Mouse (Mus musculus) CH12.LX (cell line): Measurements from ENCODE around the gene Iqgap1.

Experiments used
- CHD1 ChIP-seq: IDR thresholded peaks from 2 replicates; pipeline ENCODE4 v1.6.1; 2012; ENCODE audit warnings: low read depth, low read length, improper control_type of control experiment, inconsistent platforms
- CHD2 ChIP-seq: IDR thresholded peaks from 2 replicates; pipeline ENCODE4 v1.6.1; 2011; ENCODE audit warnings: low read length, improper control_type of control experiment
- ELF1 ChIP-seq: IDR thresholded peaks from 2 replicates; pipeline ENCODE4 v1.6.1; 2014; ENCODE audit warnings: low read depth, mild to moderate bottlenecking, inconsistent platforms, low read length, improper control_type of control experiment
- EP300 ChIP-seq: IDR thresholded peaks from 2 replicates; pipeline ENCODE4 v1.6.1; 2011; ENCODE audit warnings: low read length, improper control_type of control experiment
- ETS1 ChIP-seq: conservative IDR thresholded peaks from 2 replicates; pipeline ENCODE4 v1.6.1; 2012; ENCODE audit warnings: low read depth, mild to moderate bottlenecking, inconsistent platforms, low read length, improper control_type of control experiment, moderate library complexity
- JUND ChIP-seq: conservative IDR thresholded peaks from 2 replicates; pipeline ENCODE4 v1.6.1; 2011; ENCODE audit warnings: low read depth, low read length, improper control_type of control experiment
- KAT2A ChIP-seq: IDR thresholded peaks from 2 replicates; pipeline ENCODE4 v1.6.1; 2012; ENCODE audit warnings: low read length, improper control_type of control experiment, inconsistent platforms; ENCODE audit not compliant: insufficient replicate concordance
- MAFK ChIP-seq: IDR thresholded peaks from 2 replicates; pipeline ENCODE4 v1.6.1; 2011; ENCODE audit warnings: low read length, improper control_type of control experiment; ENCODE audit not compliant: insufficient replicate concordance
- MAZ ChIP-seq: IDR thresholded peaks from 2 replicates; pipeline ENCODE4 v1.6.1; 2012; ENCODE audit warnings: low read depth, mild to moderate bottlenecking, inconsistent platforms, low read length, improper control_type of control experiment, moderate library complexity
- POLR2A ChIP-seq: IDR thresholded peaks from 2 replicates; pipeline ENCODE4 v1.6.1; 2011; ENCODE audit warnings: low read depth, mild to moderate bottlenecking, improper control_type of control experiment, low read length
- POLR2AphosphoS2 ChIP-seq: IDR thresholded peaks from 2 replicates; pipeline ENCODE4 v1.6.1; 2011; ENCODE audit warnings: low read depth, low read length, improper control_type of control experiment
- RCOR1 ChIP-seq: conservative IDR thresholded peaks from 2 replicates; pipeline ENCODE4 v1.6.1; 2012; ENCODE audit warnings: low read depth, mild to moderate bottlenecking, inconsistent platforms, low read length, improper control_type of control experiment
- ZMIZ1 ChIP-seq: IDR thresholded peaks from 2 replicates; pipeline ENCODE4 v1.6.1; 2012; ENCODE audit warnings: low read depth, mild to moderate bottlenecking, inconsistent platforms, low read length, improper control_type of control experiment

GRCm38 (mm10) chr7:80855316-80855715 lies 29.5 kb upstream of the Iqgap1 start:
- TF ChIP-seq POLR2A (no peak), MAFK (no peak), KAT2A (no peak), ELF1 (no peak), CHD1 (no peak), EP300 (no peak), POLR2AphosphoS2 (no peak), CHD2 (no peak), JUND (no peak), ZMIZ1 (no peak), RCOR1 (no peak), MAZ (no peak), ETS1 (no peak)
